Mouse (Mus musculus) stomach, postnatal 0 days (tissue): Measurements from ENCODE around the gene Erg. TPM values are rescaled to one million over a fixed set of nuclear protein-coding genes. Genes with fewer than 3 reads are reported as not detected.

Experiments
- ATAC-seq: fragments of 200-750 bp; cut with Nextera tagmentation; 2 replicates; pipeline ENCODE4 v1.8.0; 2017; ENCODE audit not compliant: low FRiP score, low TSS enrichment
- DNase-seq: peaks from one replicate; pipeline ENCODE4 v3.0.0-alpha.2; 2016; ENCODE audit warnings: low spot score
- H3K27ac ChIP-seq: fragments of 300-500 bp; sonication (generic); replicated peaks from 2 replicates; pipeline ENCODE4 v1.5.1; 2014; ENCODE audit warnings: mild to moderate bottlenecking, control low read depth
- H3K27me3 ChIP-seq: fragments of 300-500 bp; sonication (generic); 2 replicates; pipeline ENCODE4 v1.6.1; 2014; ENCODE audit warnings: low read length; ENCODE audit not compliant: control insufficient read depth, insufficient read depth
- H3K36me3 ChIP-seq: fragments of 300-500 bp; sonication (generic); 2 replicates; pipeline ENCODE4 v1.6.1; 2014; ENCODE audit warnings: low read length, mixed read lengths; ENCODE audit not compliant: control insufficient read depth, insufficient read depth
- H3K4me1 ChIP-seq: fragments of 300-500 bp; sonication (generic); replicated peaks from 2 replicates; pipeline ENCODE4 v1.6.1; 2014; ENCODE audit warnings: antibody characterized with exemption; ENCODE audit not compliant: control insufficient read depth, insufficient read depth
- H3K4me2 ChIP-seq: fragments of 300-500 bp; sonication (generic); replicated peaks from 2 replicates; pipeline ENCODE4 v1.6.1; 2014; ENCODE audit warnings: low read depth, mild to moderate bottlenecking, control low read depth, moderate library complexity
- H3K4me3 ChIP-seq: fragments of 300-500 bp; sonication (generic); 2 replicates; pipeline ENCODE4 v1.5.1; 2014; ENCODE audit warnings: low read depth, low read length, control low read depth
- H3K9ac ChIP-seq: fragments of 300-500 bp; sonication (generic); 2 replicates; pipeline ENCODE4 v1.6.1; 2014; ENCODE audit warnings: mild to moderate bottlenecking, low read length, control low read depth, mixed read lengths
- H3K9me3 ChIP-seq: fragments of 300-500 bp; sonication (generic); 2 replicates; pipeline ENCODE4 v1.6.1; 2016; ENCODE audit warnings: low read length; ENCODE audit not compliant: control insufficient read depth
- CTCF ChIP-seq: IDR thresholded peaks from 2 replicates; pipeline ENCODE4 v1.5.1; 2016; ENCODE audit warnings: antibody characterized with exemption, low read depth, mild to moderate bottlenecking, moderate library complexity
- EP300 ChIP-seq: optimal IDR thresholded peaks from 2 replicates; pipeline ENCODE3; 2016; ENCODE audit warnings: antibody characterized with exemption
- WGBS: fragments of 180-500 bp; shearing (Covaris S2); extraction: QIAGEN DNeasy Blood & Tissue Kit; methylation state at CpG from one replicate; pipeline ENCODE4 v1.1.7; 2014; 5-methylcytosine and 5-hydroxymethylcytosine counted together
- polyA plus RNA-seq: library from polyadenylated mRNA; unstranded; fragments of >200 nt; fragmentation: Nextera tagmentation; extraction: Ambion mirVana; gene quantifications from 2 replicates; pipeline ENCODE4 v1.2.1, GENCODE M21; 2015

Gene Erg
- polyA plus RNA-seq, 1 experiment from 2014 or later = 2.1 TPM

DNA sequence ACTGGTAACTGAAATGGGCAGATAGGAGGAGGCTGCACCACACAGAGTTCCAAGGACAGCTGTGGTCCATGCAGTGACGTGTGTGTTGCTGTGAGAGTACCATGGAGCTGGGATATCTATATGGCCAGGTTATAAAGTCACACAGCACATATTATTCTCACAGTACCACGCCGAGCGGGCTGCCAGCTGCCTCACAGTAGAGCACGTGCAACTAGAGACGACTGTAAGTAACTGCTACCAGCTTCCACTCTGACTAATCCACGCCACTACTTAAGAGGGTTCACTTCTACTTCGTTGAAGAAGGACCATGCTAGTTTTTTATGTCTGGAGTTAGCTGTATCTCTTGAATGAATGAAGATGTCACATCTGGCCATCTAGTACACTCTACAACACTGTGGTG is 66.9 kb downstream of the Erg start:
- Histone ChIP-seq H3K4me2 (no peak overlapping the region), H3K27me3 (no peaks in the 10 kb centered on the region), H3K9ac (no peak overlapping the region), H3K36me3 (no peaks in the 10 kb centered on the region), H3K4me3 (no peak overlapping the region), H3K4me1 (no peaks in the 10 kb centered on the region), H3K27ac (no peak overlapping the region), H3K9me3 (no peaks in the 10 kb centered on the region)
- DNase-seq (no peak), ATAC-seq (no peak)
- 85% methylated on average over 8 of the region's 8 CpGs for WGBS
- TF ChIP-seq EP300 (no peak), CTCF (no peak)

GRCm38 (mm10) chr16:95506051-95506450 is 80.3 kb downstream of the Erg start:
- no peaks in the 10 kb centered on the region for H3K9me3 ChIP-seq
- H3K4me3 ChIP-seq = no peak overlapping the region
- no peak for DNase-seq
- H3K9ac ChIP-seq = no peak overlapping the region
- TF ChIP-seq EP300 (no peak), CTCF (no peak)
- H3K27ac ChIP-seq = no peak overlapping the region
- H3K4me2 ChIP-seq = no peak overlapping the region
- WGBS = 66% methylated on average over 2 of the region's 2 CpGs
- ATAC-seq = no peak
- H3K36me3 ChIP-seq = no peaks in the 10 kb centered on the region
- no peaks in the 10 kb centered on the region for H3K27me3 ChIP-seq
- no peaks in the 10 kb centered on the region for H3K4me1 ChIP-seq

- 83% methylated on average over 10 of the region's 10 CpGs for WGBS
- Histone ChIP-seq H3K9me3 (no peaks in the 10 kb centered on the region), H3K27ac (no peak overlapping the region), H3K4me2 (no peak overlapping the region), H3K9ac (no peak overlapping the region), H3K4me1 (no peaks in the 10 kb centered on the region), H3K4me3 (no peak overlapping the region), H3K36me3 (no peaks in the 10 kb centered on the region), H3K27me3 (no peaks in the 10 kb centered on the region)
- no peak for DNase-seq
- no peak for ATAC-seq
- no peak for TF ChIP-seq CTCF
- TF ChIP-seq EP300 = no peak
These were observed 89.7 kb downstream of the Erg start for GRCm38 (mm10) chr16:95496582-95497300.

- no peak overlapping the region for H3K27ac ChIP-seq
- no peaks in the 10 kb centered on the region for H3K36me3 ChIP-seq
- H3K9me3 ChIP-seq = no peaks in the 10 kb centered on the region
- no peak overlapping the region for H3K4me3 ChIP-seq
- 41% methylated on average over 3 of the region's 3 CpGs for WGBS
- no peaks in the 10 kb centered on the region for H3K4me1 ChIP-seq
- TF ChIP-seq CTCF (no peak), EP300 (no peak)
- no peak overlapping the region for H3K9ac ChIP-seq
- ATAC-seq (no peak), DNase-seq (no peak)
- H3K4me2 ChIP-seq = no peak overlapping the region
- H3K27me3 ChIP-seq = no peaks in the 10 kb centered on the region
These were observed 92.3 kb downstream of the Erg start for GRCm38 (mm10) chr16:95494108-95494507.

DNA sequence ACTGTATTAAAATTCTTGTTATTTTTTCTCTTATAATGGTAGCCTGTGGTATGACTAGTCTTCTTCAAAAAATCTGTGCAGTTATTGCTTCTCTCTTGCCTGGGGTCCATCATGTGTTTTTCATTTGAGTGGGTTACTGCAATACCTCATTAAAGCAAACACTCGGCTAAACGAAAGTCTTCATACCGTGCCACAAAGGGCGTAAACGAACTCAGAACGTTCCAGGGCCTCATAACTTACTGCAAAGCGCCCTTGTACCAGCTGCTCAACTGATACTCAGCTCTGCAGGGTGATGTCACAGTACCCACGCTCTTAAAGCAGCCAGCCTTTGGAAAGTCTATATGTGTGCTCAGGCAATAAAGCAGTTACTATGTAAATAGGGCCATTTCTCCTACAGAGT is 93.1 kb downstream of the Erg start:
- no peak overlapping the region for H3K27ac ChIP-seq
- H3K4me2 ChIP-seq = no peak overlapping the region
- TF ChIP-seq CTCF (no peak), EP300 (no peak)
- H3K27me3 ChIP-seq = no peaks in the 10 kb centered on the region
- H3K36me3 ChIP-seq = no peaks in the 10 kb centered on the region
- WGBS = 64% methylated on average over 8 of the region's 8 CpGs
- DNase-seq (no peak), ATAC-seq (no peak)
- no peak overlapping the region for H3K9ac ChIP-seq
- H3K4me3 ChIP-seq = no peak overlapping the region
- H3K4me1 ChIP-seq = no peaks in the 10 kb centered on the region
- H3K9me3 ChIP-seq = no peaks in the 10 kb centered on the region

DNA sequence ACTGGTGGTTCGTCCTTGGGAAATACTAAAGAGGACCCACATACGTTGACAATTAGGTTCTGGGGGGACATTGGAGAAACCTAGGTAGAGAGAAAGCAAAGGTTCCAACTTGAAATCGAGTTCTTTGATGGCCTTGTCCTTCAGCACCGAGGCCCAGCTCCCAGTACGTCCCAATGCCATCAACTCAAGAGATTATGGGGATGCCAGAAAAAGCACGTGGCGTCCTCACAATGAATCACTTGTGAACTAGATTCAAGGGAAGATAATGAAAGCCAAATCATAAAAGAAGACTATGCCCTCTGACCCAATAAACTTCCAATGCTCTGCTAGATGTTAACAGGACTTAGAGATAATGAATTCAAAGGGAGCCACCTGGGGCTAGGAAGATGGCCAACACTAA is 94.2 kb downstream of the Erg start:
- TF ChIP-seq EP300 = no peak
- TF ChIP-seq CTCF = no peak
- no peak overlapping the region for H3K27ac ChIP-seq
- no peak overlapping the region for H3K4me3 ChIP-seq
- H3K36me3 ChIP-seq = no peaks in the 10 kb centered on the region
- no peaks in the 10 kb centered on the region for H3K9me3 ChIP-seq
- no peaks in the 10 kb centered on the region for H3K27me3 ChIP-seq
- ATAC-seq (no peak), DNase-seq (no peak)
- H3K4me1 ChIP-seq = no peaks in the 10 kb centered on the region
- WGBS = 83% methylated on average over 7 of the region's 7 CpGs
- no peak overlapping the region for H3K4me2 ChIP-seq
- no peak overlapping the region for H3K9ac ChIP-seq
